Mouse (Mus musculus) kidney, postnatal 0 days (tissue): ENCODE measurements at regions not wholly inside any gene's neighbourhood (a gene's known extent, or its start where the extent isn't known, plus 50 kb on each side); places are given as distances from the start of the nearest gene placed in this dataset.

Source experiments
- ATAC-seq: fragments of 200-750 bp; cut with Nextera tagmentation; replicated peaks from 2 replicates; pipeline ENCODE4 v1.8.0; 2017; ENCODE audit warnings: low read depth, moderate number of reproducible peaks, moderate TSS enrichment, moderate library complexity; ENCODE audit not compliant: low FRiP score
- DNase-seq: peaks from one replicate; pipeline ENCODE4 v3.0.0-alpha.2; 2016; ENCODE audit warnings: low spot score
- H3K27ac ChIP-seq: fragments of 300-500 bp; sonication (generic); 2 replicates; pipeline ENCODE4 v1.5.1; 2014; ENCODE audit warnings: mild to moderate bottlenecking
- H3K27me3 ChIP-seq: fragments of 300-500 bp; sonication (generic); 2 replicates; pipeline ENCODE4 v1.6.1; 2014; ENCODE audit warnings: low read length, mixed read lengths; ENCODE audit not compliant: insufficient read depth
- H3K36me3 ChIP-seq: fragments of 300-500 bp; sonication (generic); 2 replicates; pipeline ENCODE4 v1.6.1; 2014; ENCODE audit warnings: low read length, mixed read lengths; ENCODE audit not compliant: insufficient read depth
- H3K4me1 ChIP-seq: fragments of 300-500 bp; sonication (generic); replicated peaks from 2 replicates; pipeline ENCODE4 v1.6.1; 2014; ENCODE audit warnings: antibody characterized with exemption, low read length, mixed read lengths; ENCODE audit not compliant: insufficient read depth
- H3K4me2 ChIP-seq: fragments of 300-500 bp; sonication (generic); 2 replicates; pipeline ENCODE4 v1.6.1; 2014; ENCODE audit warnings: mild to moderate bottlenecking, low read length, moderate library complexity, mixed read lengths
- H3K4me3 ChIP-seq: fragments of 300-500 bp; sonication (generic); replicated peaks from 2 replicates; pipeline ENCODE4 v1.5.1; 2014; ENCODE audit warnings: low read depth, low read length
- H3K9ac ChIP-seq: fragments of 300-500 bp; sonication (generic); 2 replicates; pipeline ENCODE4 v1.6.1; 2014; ENCODE audit warnings: low read depth, low read length
- H3K9me3 ChIP-seq: fragments of 300-500 bp; sonication (generic); replicated peaks from 2 replicates; pipeline ENCODE4 v1.6.1; 2016; ENCODE audit warnings: low read length, inconsistent platforms, mixed read lengths
- CTCF ChIP-seq: IDR thresholded peaks from 2 replicates; pipeline ENCODE4 v1.5.1; 2016; ENCODE audit warnings: antibody characterized with exemption, low read depth, mild to moderate bottlenecking, moderate library complexity
- WGBS: fragments of 180-500 bp; shearing (Covaris S2); extraction: QIAGEN DNeasy Blood & Tissue Kit; methylation state at CpG from one replicate; pipeline ENCODE4 v1.1.7; 2014; 5-methylcytosine and 5-hydroxymethylcytosine counted together

GRCm38 (mm10) chr12:118784643-118785042 lies 61.5 kb upstream of the Sp8 start:
- H3K27ac ChIP-seq: no peak overlapping the region
- WGBS: 55% methylated on average over 1 of the region's 1 CpGs
- no peak for ATAC-seq
- H3K9ac ChIP-seq: no peak overlapping the region
- DNase-seq: no peak
- TF ChIP-seq CTCF: no peak
- H3K9me3 ChIP-seq: no peaks in the 10 kb centered on the region
- no peaks in the 10 kb centered on the region for H3K27me3 ChIP-seq
- H3K4me3 ChIP-seq: no peak overlapping the region
- no peak overlapping the region for H3K4me2 ChIP-seq
- no peaks in the 10 kb centered on the region for H3K4me1 ChIP-seq
- no peaks in the 10 kb centered on the region for H3K36me3 ChIP-seq

- H3K4me2 ChIP-seq: no peak overlapping the region
- H3K4me1 ChIP-seq: no peaks in the 10 kb centered on the region
- WGBS: 96% methylated on average over 3 of the region's 3 CpGs
- TF ChIP-seq CTCF: no peak
- no peak overlapping the region for H3K4me3 ChIP-seq
- H3K27me3 ChIP-seq: no peaks in the 10 kb centered on the region
- no peak overlapping the region for H3K9ac ChIP-seq
- H3K9me3 ChIP-seq: no peaks in the 10 kb centered on the region
- DNase-seq (no peak), ATAC-seq (no peak)
- no peaks in the 10 kb centered on the region for H3K36me3 ChIP-seq
- no peak overlapping the region for H3K27ac ChIP-seq
Measured at GRCm38 (mm10) chr12:118781978-118782377, 64.2 kb upstream of the Sp8 start.

GRCm38 (mm10) chr12:118775463-118776064 lies 70.6 kb upstream of the Sp8 start:
- WGBS: 82% methylated on average over 1 of the region's 1 CpGs
- Histone ChIP-seq H3K4me3 (no peak overlapping the region), H3K27me3 (no peaks in the 10 kb centered on the region), H3K9me3 (no peaks in the 10 kb centered on the region), H3K36me3 (no peaks in the 10 kb centered on the region), H3K4me2 (no peak overlapping the region), H3K4me1 (no peaks in the 10 kb centered on the region), H3K27ac (no peak overlapping the region), H3K9ac (no peak overlapping the region)
- no peak for ATAC-seq
- TF ChIP-seq CTCF: no peak
- no peak for DNase-seq

- no peak overlapping the region for H3K4me2 ChIP-seq
- TF ChIP-seq CTCF: no peak
Measured at GRCm38 (mm10) chr12:118772790-118773189, 73.3 kb upstream of the Sp8 start.

GRCm38 (mm10) chr12:118766472-118766871 lies 79.7 kb upstream of the Sp8 start:
- Histone ChIP-seq H3K4me1 (no peaks in the 10 kb centered on the region), H3K4me3 (no peak overlapping the region), H3K27me3 (no peaks in the 10 kb centered on the region), H3K9ac (no peak overlapping the region), H3K27ac (no peak overlapping the region), H3K4me2 (no peak overlapping the region), H3K9me3 (no peaks in the 10 kb centered on the region), H3K36me3 (no peaks in the 10 kb centered on the region)
- no peak for TF ChIP-seq CTCF
- WGBS: 79% methylated on average over 1 of the region's 1 CpGs
- no peak for DNase-seq
- ATAC-seq: no peak

More at GRCm38 (mm10) chr12:118772790-118773189, 73.3 kb upstream of the Sp8 start:
- H3K27ac ChIP-seq: no peak overlapping the region
- ATAC-seq (no peak), DNase-seq (no peak)
- H3K27me3 ChIP-seq: no peaks in the 10 kb centered on the region
- H3K36me3 ChIP-seq: no peaks in the 10 kb centered on the region
- H3K9ac ChIP-seq: no peak overlapping the region
- WGBS: 65% methylated on average over 2 of the region's 2 CpGs
- no peak overlapping the region for H3K4me3 ChIP-seq
- no peaks in the 10 kb centered on the region for H3K9me3 ChIP-seq
- H3K4me1 ChIP-seq: no peaks in the 10 kb centered on the region

GRCm38 (mm10) chr12:118754076-118754475 lies 92.1 kb upstream of the Sp8 start:
- no peak overlapping the region for H3K4me2 ChIP-seq

GRCm38 (mm10) chr12:118739103-118739502 lies 107.0 kb upstream of the Sp8 start:
- no peak for TF ChIP-seq CTCF
- H3K4me1 ChIP-seq: no peaks in the 10 kb centered on the region
- H3K36me3 ChIP-seq: no peaks in the 10 kb centered on the region
- ATAC-seq: no peak
- no peaks in the 10 kb centered on the region for H3K9me3 ChIP-seq
- H3K4me3 ChIP-seq: no peak overlapping the region
- H3K4me2 ChIP-seq: no peak overlapping the region
- no peak overlapping the region for H3K27ac ChIP-seq
- H3K9ac ChIP-seq: no peak overlapping the region
- WGBS: 74% methylated on average over 4 of the region's 4 CpGs
- H3K27me3 ChIP-seq: no peaks in the 10 kb centered on the region
- no peak for DNase-seq

More at GRCm38 (mm10) chr12:118754076-118754475, 92.1 kb upstream of the Sp8 start:
- TF ChIP-seq CTCF: no peak
- no peak for ATAC-seq
- Histone ChIP-seq H3K27ac (no peak overlapping the region), H3K9ac (no peak overlapping the region), H3K9me3 (no peaks in the 10 kb centered on the region), H3K4me3 (no peak overlapping the region), H3K36me3 (no peaks in the 10 kb centered on the region), H3K4me1 (no peaks in the 10 kb centered on the region), H3K27me3 (no peaks in the 10 kb centered on the region)
- 64% methylated on average over 2 of the region's 2 CpGs for WGBS
- no peak for DNase-seq
